Mouse (Mus musculus) embryonic stem cell, embryonic (primary cell): ENCODE measurements around the gene Papss2.
"Not testable (repeated sequence)": the region's sequence is repeated elsewhere in the genome, so short reads cannot be mapped to it uniquely, and the experiment has no call there.

ENCODE experiments used
- CTCF ChIA-PET, 4 experiments: fragments of 300-600 bp in 2 of 4; fragments of 350-600 bp in 2 of 4; sonication (Branson Sonifier 250); formaldehyde crosslinking; loops; one replicate each; lab custom pipeline; 2022; ENCODE audit warnings: inconsistent platforms in 2 of 4; lab: Charles Lee
- POLR2A ChIA-PET, 4 experiments: fragments of 300-600 bp in 2 of 4; fragments of 350-600 bp in 2 of 4; sonication (Branson Sonifier 250); formaldehyde crosslinking; loops; one replicate each; lab custom pipeline; 2022; ENCODE audit warnings: antibody characterized with exemption in 4 of 4, inconsistent platforms in 1 of 4; lab: Charles Lee

Gene Papss2

GRCm38 (mm10) chr19:32653630-32654362, 58.2 kb downstream of the Papss2 start:
- POLR2A ChIA-PET = no interaction called here
- CTCF ChIA-PET = no interaction called here

- ChIA-PET CTCF (interaction anchor here in 1 of 4 experiments (0.6 kb wide), 1 partner anchor 34 kb away, joined by 3 read pairs; no protein-coding TSS in a partner anchor), POLR2A (interaction anchor here in 1 of 4 experiments (0.7 to 1.2 kb wide), 4 partner anchors 12 to 176 kb away, joined by 3 to 5 read pairs (median 4); no protein-coding TSS in a partner anchor)
Observed at GRCm38 (mm10) chr19:32659346-32659745, 63.8 kb downstream of the Papss2 start.

GRCm38 (mm10) chr19:32662936-32663335, 67.3 kb downstream of the Papss2 start:
- ChIA-PET CTCF (interaction anchor here in 1 of 4 experiments (1.6 kb wide), 1 partner anchor 150 kb away, joined by 3 read pairs; no protein-coding TSS in a partner anchor), POLR2A (interaction anchor here in 1 of 4 experiments (0.9 to 1.3 kb wide), 2 partner anchors 15 to 178 kb away, joined by 3 to 5 read pairs; partner anchors contain the start of gene Minpp1)

GRCm38 (mm10) chr19:32665243-32665642, 69.7 kb downstream of the Papss2 start:
- ChIA-PET POLR2A (interaction anchor here in 1 of 4 experiments (1.6 kb wide), 1 partner anchor 12 kb away, joined by 4 read pairs; no protein-coding TSS in a partner anchor), CTCF (interaction anchor here in 2 of 4 experiments (0.6 to 0.9 kb wide), 2 partner anchors 20 to 919 kb away, joined by 3 to 4 read pairs; no protein-coding TSS in a partner anchor)

- POLR2A ChIA-PET = not testable (repeated sequence)
- CTCF ChIA-PET = interaction anchor here in 1 of 4 experiments (0.7 kb wide), 1 partner anchor 638 kb away, joined by 3 read pairs; no protein-coding TSS in a partner anchor
Observed at GRCm38 (mm10) chr19:32667830-32668229, 72.2 kb downstream of the Papss2 start.

GRCm38 (mm10) chr19:32675766-32676165, 80.2 kb downstream of the Papss2 start:
- CTCF ChIA-PET = interaction anchor here in 1 of 4 experiments (0.7 kb wide), 1 partner anchor 91 kb away, joined by 3 read pairs; no protein-coding TSS in a partner anchor
- POLR2A ChIA-PET = interaction anchor here in 1 of 4 experiments (2.5 kb wide), 1 partner anchor 10 kb away, joined by 8 read pairs; no protein-coding TSS in a partner anchor

GRCm38 (mm10) chr19:32680894-32681293, 85.3 kb downstream of the Papss2 start:
- POLR2A ChIA-PET = interaction anchor here in 1 of 4 experiments (1.5 kb wide), 1 partner anchor 32 kb away, joined by 3 read pairs; no protein-coding TSS in a partner anchor
- CTCF ChIA-PET = no interaction called here

- POLR2A ChIA-PET = no interaction called here
- CTCF ChIA-PET = interaction anchor here in 1 of 4 experiments (0.6 kb wide), 1 partner anchor 75 kb away, joined by 3 read pairs; no protein-coding TSS in a partner anchor
Observed at GRCm38 (mm10) chr19:32683081-32683480, 87.5 kb downstream of the Papss2 start.

GRCm38 (mm10) chr19:32687721-32688120, 92.1 kb downstream of the Papss2 start:
- CTCF ChIA-PET = no interaction called here
- POLR2A ChIA-PET = no interaction called here

GRCm38 (mm10) chr19:32688227-32688626, 92.6 kb downstream of the Papss2 start:
- CTCF ChIA-PET = interaction anchor here in 2 of 4 experiments (0.6 kb wide), 2 partner anchors 154 to 181 kb away, joined by 3 read pairs; no protein-coding TSS in a partner anchor

GRCm38 (mm10) chr19:32689724-32690123, 94.1 kb downstream of the Papss2 start:
- POLR2A ChIA-PET = interaction anchor here in 1 of 4 experiments (1.3 kb wide), 1 partner anchor 12 kb away, joined by 3 read pairs; no protein-coding TSS in a partner anchor

More at GRCm38 (mm10) chr19:32688227-32688626, 92.6 kb downstream of the Papss2 start:
- POLR2A ChIA-PET = not testable (repeated sequence)

GRCm38 (mm10) chr19:32696674-32697073, 101.1 kb downstream of the Papss2 start:
- ChIA-PET CTCF (no interaction called here), POLR2A (interaction anchor here in 1 of 4 experiments (0.6 to 2.3 kb wide), 3 partner anchors 12 to 433 kb away, joined by 3 to 7 read pairs (median 4); no protein-coding TSS in a partner anchor)

More at GRCm38 (mm10) chr19:32689724-32690123, 94.1 kb downstream of the Papss2 start:
- CTCF ChIA-PET = interaction anchor here in 1 of 4 experiments (0.8 kb wide), 1 partner anchor 66 kb away, joined by 7 read pairs; no protein-coding TSS in a partner anchor

GRCm38 (mm10) chr19:32702191-32702590, 106.6 kb downstream of the Papss2 start:
- ChIA-PET POLR2A (interaction anchor here in 3 of 4 experiments (0.6 to 0.7 kb wide), 3 partner anchors 91 to 442 kb away, joined by 3 to 4 read pairs (median 3); no protein-coding TSS in a partner anchor), CTCF (no interaction called here)

- POLR2A ChIA-PET = interaction anchor here in 3 of 4 experiments (1.2 to 4.0 kb wide), 5 partner anchors 12 to 47 kb away, joined by 3 to 19 read pairs (median 4); partner anchors contain the start of gene Pten (in 1 of the 3)
- CTCF ChIA-PET = interaction anchor here in 1 of 4 experiments (0.7 kb wide), 1 partner anchor 46 kb away, joined by 3 read pairs; no protein-coding TSS in a partner anchor
Observed at GRCm38 (mm10) chr19:32708996-32709395, 113.4 kb downstream of the Papss2 start.

GRCm38 (mm10) chr19:32710288-32710687, 114.7 kb downstream of the Papss2 start:
- ChIA-PET CTCF (no interaction called here), POLR2A (interaction anchor here in 3 of 4 experiments (0.5 to 4.0 kb wide), 11 partner anchors 10 to 246 kb away, joined by 3 to 19 read pairs (median 4); partner anchors contain the start of gene Pten (in 2 of the 3))

GRCm38 (mm10) chr19:32711761-32712541, 116.4 kb downstream of the Papss2 start:
- ChIA-PET CTCF (interaction anchor here (0.6 to 1.8 kb wide), 12 partner anchors 11 to 1647 kb away, joined by 3 to 6 read pairs (median 3); no protein-coding TSS in a partner anchor), POLR2A (interaction anchor here (0.6 to 4.0 kb wide), 24 partner anchors 10 to 739 kb away, joined by 3 to 38 read pairs (median 4); partner anchors contain the start of gene Pten (in 4 of the 4))

- POLR2A ChIA-PET = interaction anchor here (0.5 to 2.1 kb wide), 24 partner anchors 9 to 740 kb away, joined by 3 to 38 read pairs (median 3); partner anchors contain the start of gene Pten (in 4 of the 4)
Observed at GRCm38 (mm10) chr19:32712588-32713042, 117.0 kb downstream of the Papss2 start.

More at GRCm38 (mm10) chr19:32712588-32713042, 117.0 kb downstream of the Papss2 start:
- CTCF ChIA-PET = interaction anchor here (0.5 to 1.8 kb wide), 14 partner anchors 11 to 1648 kb away, joined by 3 to 6 read pairs (median 3); no protein-coding TSS in a partner anchor
